Mouse (Mus musculus): ENCODE measurements at regions not wholly inside any gene's neighbourhood (a gene's known extent, or its start where the extent isn't known, plus 50 kb on each side); places are given as distances from the start of the nearest gene placed in this dataset.
A peak's percentile ranks its signal among the peaks of the same experiment; 100 is the strongest.

DNA sequence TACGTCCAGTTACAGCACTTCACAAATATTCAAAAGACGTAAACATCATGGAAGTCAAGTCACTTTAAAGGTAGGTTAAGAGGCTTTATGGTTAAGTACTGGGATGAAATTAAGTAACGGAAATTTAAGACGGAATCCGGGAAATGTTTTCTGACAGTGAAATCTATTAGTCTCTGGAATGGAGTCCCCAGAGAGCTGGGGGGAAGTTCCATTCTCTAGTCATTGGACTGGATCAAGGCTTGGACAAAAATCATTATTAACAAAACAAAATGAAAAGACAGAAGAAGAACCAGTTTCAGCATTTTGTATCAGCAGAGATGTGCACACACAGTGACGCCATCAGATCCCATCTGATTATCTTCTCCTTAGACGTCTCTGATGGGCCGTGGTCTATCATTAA, 337.8 kb upstream of the Pmfbp1 start:
- Histone ChIP-seq H3K27me3 (no peaks in the 10 kb centered on the region), H3K4me1 (peaks cover 3% of the 10 kb centered on the region; the same call in 1 of the 2 replicates), H3K9ac (no peak overlapping the region), H3K27ac (no peak overlapping the region; the same call in 1 of the 2 replicates), H3K4me3 (no peak overlapping the region), H3K4me2 (replicated peaks) (peak overlapping the region; percentile 42; the same call in 1 of the 2 replicates), H3K9me3 (peaks cover 8% of the 10 kb centered on the region), H3K36me3 (no peaks in the 10 kb centered on the region)
- 56% methylated on average over 8 of the region's 8 CpGs for WGBS
- no peak for ATAC-seq (ENCODE audit: low FRiP score, low read depth)

DNA sequence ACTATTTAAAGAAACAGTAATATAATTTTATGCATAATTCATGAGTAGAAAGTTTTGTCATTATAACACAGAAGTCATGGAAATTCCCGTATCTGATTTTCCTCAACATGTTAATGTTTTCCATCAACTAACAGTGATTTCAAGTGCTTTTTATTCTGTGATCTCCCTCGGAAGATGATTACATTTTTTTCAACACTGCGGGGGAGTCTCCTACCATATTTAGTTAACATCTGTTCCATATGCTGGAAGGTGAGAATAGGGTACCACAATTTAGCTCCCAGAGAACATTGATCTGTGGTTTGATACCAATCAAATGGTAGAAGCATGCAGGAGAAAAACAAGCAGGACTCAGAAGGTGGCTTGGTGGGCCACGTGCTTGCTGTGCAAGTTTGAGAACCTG, 321.1 kb upstream of the Pmfbp1 start:
- H3K9ac ChIP-seq = no peak overlapping the region
- no peak for ATAC-seq (ENCODE audit: low FRiP score, low read depth)
- H3K27me3 ChIP-seq = no peaks in the 10 kb centered on the region
- no peak overlapping the region for H3K4me2 ChIP-seq (replicated peaks)
- no peak overlapping the region for H3K4me3 ChIP-seq
- H3K4me1 ChIP-seq = peaks cover 4% of the 10 kb centered on the region; the same call in 1 of the 2 replicates
- H3K27ac ChIP-seq = no peak overlapping the region
- no peaks in the 10 kb centered on the region for H3K36me3 ChIP-seq
- WGBS = 82% methylated on average over 4 of the region's 4 CpGs
- peaks cover 4% of the 10 kb centered on the region; the same call in 1 of the 2 replicates for H3K9me3 ChIP-seq

DNA sequence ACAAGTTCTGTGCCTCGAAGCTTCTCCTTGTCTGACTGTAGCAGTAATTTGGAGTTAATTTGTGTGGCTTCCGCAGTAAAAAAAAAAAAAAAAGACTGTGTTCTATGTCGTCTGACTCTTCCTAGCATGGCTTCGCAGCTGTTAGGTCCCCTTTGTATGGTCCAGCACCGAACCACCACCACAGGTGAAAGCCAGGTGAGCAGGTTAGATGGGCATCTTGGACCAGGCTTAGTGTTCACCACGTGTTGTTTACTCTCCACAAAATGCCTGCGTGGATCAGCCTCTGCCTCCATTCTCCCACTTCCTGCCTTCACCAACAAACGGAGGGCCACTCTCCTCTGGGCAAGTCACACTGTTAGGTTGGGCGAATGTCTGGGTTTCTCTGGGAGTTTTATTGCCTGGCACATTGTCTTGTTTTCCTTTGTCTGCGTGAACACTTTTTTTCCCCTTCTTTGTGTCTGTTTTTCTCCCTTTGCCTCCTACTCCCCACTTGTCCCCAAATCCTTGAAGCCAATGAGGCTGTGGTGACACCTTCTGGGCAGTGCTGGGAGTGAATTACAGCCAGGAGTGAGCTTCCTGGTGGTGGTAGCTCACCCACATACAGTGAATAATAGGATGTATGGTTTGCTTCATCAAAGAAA, 308.1 kb upstream of the Pmfbp1 start:
- WGBS = 15% methylated on average over 10 of the region's 10 CpGs
- no peaks in the 10 kb centered on the region for H3K27me3 ChIP-seq
- peak overlapping the region; percentile 62 for H3K4me2 ChIP-seq (replicated peaks)
- peaks cover 22% of the 10 kb centered on the region for H3K4me1 ChIP-seq
- H3K9me3 ChIP-seq = no peaks in the 10 kb centered on the region
- peak overlapping the region; percentile 32 for H3K4me3 ChIP-seq
- peak; percentile 87; the same call in 1 of the 2 replicates for ATAC-seq (ENCODE audit: low FRiP score, low read depth)
- H3K36me3 ChIP-seq = no peaks in the 10 kb centered on the region
- H3K9ac ChIP-seq = peak overlapping the region; percentile 65
- peak overlapping the region; percentile 44; the same call in 1 of the 2 replicates for H3K27ac ChIP-seq

- Histone ChIP-seq H3K4me1 (peaks cover 22% of the 10 kb centered on the region), H3K27ac (no peak overlapping the region), H3K9me3 (no peaks in the 10 kb centered on the region), H3K4me3 (no peak overlapping the region), H3K9ac (no peak overlapping the region), H3K27me3 (no peaks in the 10 kb centered on the region), H3K36me3 (no peaks in the 10 kb centered on the region), H3K4me2 (replicated peaks) (no peak overlapping the region)
- WGBS = 66% methylated on average over 7 of the region's 7 CpGs
- ATAC-seq (ENCODE audit: low FRiP score, low read depth) = no peak
Observed at GRCm38 (mm10) chr8:109187617-109188016, 306.2 kb upstream of the Pmfbp1 start.

DNA sequence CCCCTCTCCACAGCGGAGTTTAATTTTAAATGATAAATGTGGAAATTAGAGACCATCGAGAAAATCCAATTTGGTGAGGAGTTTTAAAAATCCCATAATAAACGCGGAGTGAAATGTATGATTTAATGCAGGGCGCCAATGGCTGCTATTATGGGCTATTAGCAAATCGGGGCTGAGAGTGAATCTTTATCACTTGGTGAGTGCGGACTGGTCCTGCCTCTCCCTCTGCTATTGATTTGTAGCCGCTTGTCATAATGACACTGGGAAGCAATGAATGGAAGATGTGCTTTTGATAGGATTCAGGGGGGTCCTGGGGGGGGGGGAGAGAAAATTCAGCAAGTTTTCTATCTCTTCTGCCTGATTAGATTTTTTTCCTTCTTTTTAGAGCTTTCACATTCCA, 279.6 kb upstream of the Pmfbp1 start:
- Histone ChIP-seq H3K27ac (no peak overlapping the region), H3K9me3 (no peaks in the 10 kb centered on the region), H3K4me1 (peaks cover 28% of the 10 kb centered on the region), H3K4me3 (no peak overlapping the region), H3K9ac (no peak overlapping the region), H3K4me2 (replicated peaks) (no peak overlapping the region), H3K27me3 (no peaks in the 10 kb centered on the region), H3K36me3 (no peaks in the 10 kb centered on the region)
- no peak for ATAC-seq (ENCODE audit: low FRiP score, low read depth)
- 74% methylated on average over 8 of the region's 8 CpGs for WGBS

- WGBS = 42% methylated on average over 5 of the region's 5 CpGs
- no peak overlapping the region for H3K9ac ChIP-seq
- H3K4me2 ChIP-seq (replicated peaks) = no peak overlapping the region
- H3K36me3 ChIP-seq = no peaks in the 10 kb centered on the region
- H3K4me1 ChIP-seq = peaks cover 28% of the 10 kb centered on the region
- H3K27me3 ChIP-seq = no peaks in the 10 kb centered on the region
- ATAC-seq (ENCODE audit: low FRiP score, low read depth) = 0 out of 2 replicates have a peak, but pooled peaks have one; percentile 44
- no peak overlapping the region for H3K4me3 ChIP-seq
- no peaks in the 10 kb centered on the region for H3K9me3 ChIP-seq
- H3K27ac ChIP-seq = no peak overlapping the region
Observed at GRCm38 (mm10) chr8:109216318-109216717, 277.5 kb upstream of the Pmfbp1 start.

GRCm38 (mm10) chr8:109217326-109217725, 276.5 kb upstream of the Pmfbp1 start:
- Histone ChIP-seq H3K9me3 (no peaks in the 10 kb centered on the region), H3K4me3 (no peak overlapping the region), H3K4me1 (peaks cover 28% of the 10 kb centered on the region), H3K27ac (no peak overlapping the region), H3K36me3 (no peaks in the 10 kb centered on the region), H3K4me2 (replicated peaks) (no peak overlapping the region), H3K27me3 (no peaks in the 10 kb centered on the region), H3K9ac (no peak overlapping the region)
- 89% methylated on average over 19 of the region's 19 CpGs for WGBS
- ATAC-seq (ENCODE audit: low FRiP score, low read depth) = no peak

GRCm38 (mm10) chr8:109232281-109233234, 261.3 kb upstream of the Pmfbp1 start:
- Histone ChIP-seq H3K4me3 (no peak overlapping the region), H3K36me3 (no peaks in the 10 kb centered on the region), H3K4me1 (peaks cover 19% of the 10 kb centered on the region), H3K4me2 (replicated peaks) (peak overlapping the region; percentile 16; the same call in 1 of the 2 replicates), H3K9me3 (no peaks in the 10 kb centered on the region), H3K27ac (peak overlapping the region; percentile 33; the same call in 1 of the 2 replicates), H3K9ac (no peak overlapping the region), H3K27me3 (no peaks in the 10 kb centered on the region)
- 61% methylated on average over 32 of the region's 32 CpGs for WGBS
- ATAC-seq (ENCODE audit: low FRiP score, low read depth) = peak; percentile 86

- ATAC-seq (ENCODE audit: low FRiP score, low read depth) = no peak
- H3K9me3 ChIP-seq = no peaks in the 10 kb centered on the region
- no peaks in the 10 kb centered on the region; the same call in 1 of the 2 replicates for H3K27me3 ChIP-seq
- 64% methylated on average over 8 of the region's 8 CpGs for WGBS
- no peak overlapping the region for H3K27ac ChIP-seq
- H3K4me2 ChIP-seq (replicated peaks) = no peak overlapping the region
- no peak overlapping the region for H3K9ac ChIP-seq
- H3K4me1 ChIP-seq = no peaks in the 10 kb centered on the region
- H3K36me3 ChIP-seq = no peaks in the 10 kb centered on the region
- H3K4me3 ChIP-seq = no peak overlapping the region
Observed at GRCm38 (mm10) chr8:109245526-109245925, 248.3 kb upstream of the Pmfbp1 start.

DNA sequence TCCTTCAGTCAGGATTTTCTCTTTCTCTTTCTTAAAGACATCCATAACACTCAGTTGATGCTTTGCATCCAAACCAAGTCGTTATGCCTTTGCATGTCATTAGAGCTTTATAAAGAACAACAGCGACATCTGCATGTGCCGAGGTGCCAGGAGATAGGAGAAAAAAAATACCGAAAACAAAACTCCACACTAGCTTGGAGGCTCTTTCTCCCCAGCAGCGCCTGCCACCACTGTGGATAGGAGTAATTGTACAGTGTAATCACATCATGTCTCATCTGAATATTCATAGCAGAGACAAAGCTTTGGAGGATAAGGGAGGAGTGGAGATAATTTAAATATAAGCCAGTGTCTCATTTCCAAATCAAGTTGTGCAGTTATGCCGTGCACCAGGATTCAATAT, 246.0 kb upstream of the Pmfbp1 start:
- H3K36me3 ChIP-seq = no peaks in the 10 kb centered on the region
- H3K27me3 ChIP-seq = no peaks in the 10 kb centered on the region; the same call in 1 of the 2 replicates
- no peak overlapping the region for H3K4me3 ChIP-seq
- no peak overlapping the region for H3K27ac ChIP-seq
- ATAC-seq (ENCODE audit: low FRiP score, low read depth) = no peak
- 86% methylated on average over 6 of the region's 6 CpGs for WGBS
- no peak overlapping the region for H3K9ac ChIP-seq
- H3K4me1 ChIP-seq = 0 out of 2 replicates have a peak, but pooled peaks cover 9% of the 10 kb centered on the region
- no peaks in the 10 kb centered on the region for H3K9me3 ChIP-seq
- no peak overlapping the region for H3K4me2 ChIP-seq (replicated peaks)

GRCm38 (mm10) chr8:109248356-109248755, 245.5 kb upstream of the Pmfbp1 start:
- H3K4me3 ChIP-seq = no peak overlapping the region
- no peak overlapping the region for H3K27ac ChIP-seq
- WGBS = 68% methylated on average over 6 of the region's 6 CpGs
- ATAC-seq (ENCODE audit: low FRiP score, low read depth) = no peak
- H3K4me2 ChIP-seq (replicated peaks) = no peak overlapping the region
- no peaks in the 10 kb centered on the region for H3K9me3 ChIP-seq
- H3K36me3 ChIP-seq = no peaks in the 10 kb centered on the region
- 0 out of 2 replicates have a peak, but pooled peaks cover 9% of the 10 kb centered on the region for H3K4me1 ChIP-seq
- H3K27me3 ChIP-seq = no peaks in the 10 kb centered on the region; the same call in 1 of the 2 replicates
- no peak overlapping the region for H3K9ac ChIP-seq

DNA sequence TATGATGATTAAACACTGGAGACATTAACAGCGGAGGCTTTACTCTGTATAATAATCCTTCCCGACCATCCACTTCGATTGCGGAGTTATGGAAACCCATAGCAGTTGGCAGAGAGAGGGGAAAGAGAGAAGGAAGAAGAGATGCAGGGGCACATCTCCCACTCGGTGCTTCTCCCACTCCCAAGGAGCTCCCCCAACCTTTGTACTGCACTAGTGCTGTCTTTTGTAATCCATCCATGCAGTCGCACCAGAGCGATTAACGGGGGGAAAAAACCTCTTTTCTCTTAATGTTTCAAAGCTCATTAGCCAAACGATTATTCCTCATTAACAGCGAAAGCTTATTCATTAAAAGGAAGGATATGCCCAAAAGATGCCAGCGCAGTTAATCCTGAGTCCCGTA, 244.6 kb upstream of the Pmfbp1 start:
- no peaks in the 10 kb centered on the region for H3K36me3 ChIP-seq
- H3K9me3 ChIP-seq = no peaks in the 10 kb centered on the region
- no peak for ATAC-seq (ENCODE audit: low FRiP score, low read depth)
- no peak overlapping the region for H3K4me3 ChIP-seq
- H3K4me2 ChIP-seq (replicated peaks) = no peak overlapping the region
- WGBS = 80% methylated on average over 12 of the region's 12 CpGs
- H3K9ac ChIP-seq = no peak overlapping the region
- H3K27me3 ChIP-seq = no peaks in the 10 kb centered on the region; the same call in 1 of the 2 replicates
- 0 out of 2 replicates have a peak, but pooled peaks cover 9% of the 10 kb centered on the region for H3K4me1 ChIP-seq
- no peak overlapping the region for H3K27ac ChIP-seq
